Mouse (Mus musculus) erythroblast, embryonic 14.5 days (primary cell): ENCODE measurements around the gene Cox8c.

Source experiments
- GATA1 ChIP-seq: IDR thresholded peaks from 2 replicates; pipeline ENCODE4 v1.6.1; 2012; ENCODE audit warnings: low read length, inconsistent platforms, mixed read lengths
- TAL1 ChIP-seq: IDR thresholded peaks from 3 replicates; pipeline ENCODE4 v1.6.1; 2012; ENCODE audit warnings: low read length, inconsistent platforms, mixed read lengths

DNA sequence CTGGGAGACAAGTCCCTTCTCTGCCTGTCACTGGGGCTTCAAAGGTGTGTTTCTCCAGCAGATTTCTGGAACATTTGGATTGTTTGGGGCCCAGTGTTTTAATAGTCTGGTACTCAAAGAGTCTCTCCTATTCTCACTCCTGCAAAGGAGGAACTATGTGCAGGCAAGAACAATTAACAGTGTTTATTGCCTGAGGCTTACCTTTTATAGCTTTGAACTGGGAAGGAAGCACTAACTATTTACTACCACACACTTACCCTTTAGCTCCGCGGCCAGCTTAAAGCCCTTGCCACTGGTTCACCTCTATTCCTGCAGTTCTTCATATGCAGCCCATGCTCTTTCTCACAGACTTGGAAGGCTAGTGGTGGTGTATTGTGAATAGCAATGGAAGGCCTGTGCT lies 17.0 kb downstream of the Cox8c start:
- TF ChIP-seq GATA1: no peak
- no peak for TF ChIP-seq TAL1
